Mouse (Mus musculus) gastrocnemius, postnatal 10 days (tissue): ENCODE measurements around the gene Zdhhc6. TPM values are rescaled to one million over a fixed set of nuclear protein-coding genes. Genes with fewer than 3 reads are reported as not detected.

Experiments
- DNase-seq: peaks from one replicate; pipeline ENCODE4 v3.0.0; 2021; ENCODE audit warnings: mixed read lengths
- long read RNA-seq, 2 experiments: library from polyadenylated mRNA; stranded (forward); transcript quantifications; one replicate each; pipeline ENCODE4 v2.0.0; 2021
- total RNA-seq, 2 experiments: library from RNA; stranded (reverse); gene quantifications; 2 replicates each; pipeline ENCODE4 v1.2.3; 2021

The Zdhhc6 gene
- total RNA-seq = 10 to 100 TPM; 19.8 to 26.7 TPM
- long read RNA-seq, experiment 1, transcript Zdhhc6-207 (11 exons, 2,168 nt) = major isoform, 60 of 68 reads
- long read RNA-seq, experiment 1, partial matches to known transcripts = 3 of 68 reads
- long read RNA-seq, experiment 1, other reads (novel, unspliced or antisense) = 3 of 68 reads
- long read RNA-seq, experiment 2, transcript Zdhhc6-207 (11 exons, 2,168 nt) = major isoform, 43 of 50 reads
- long read RNA-seq, experiment 2, partial matches to known transcripts = 0 of 50 reads
- long read RNA-seq, experiment 2, other reads (novel, unspliced or antisense) = 4 of 50 reads

DNA sequence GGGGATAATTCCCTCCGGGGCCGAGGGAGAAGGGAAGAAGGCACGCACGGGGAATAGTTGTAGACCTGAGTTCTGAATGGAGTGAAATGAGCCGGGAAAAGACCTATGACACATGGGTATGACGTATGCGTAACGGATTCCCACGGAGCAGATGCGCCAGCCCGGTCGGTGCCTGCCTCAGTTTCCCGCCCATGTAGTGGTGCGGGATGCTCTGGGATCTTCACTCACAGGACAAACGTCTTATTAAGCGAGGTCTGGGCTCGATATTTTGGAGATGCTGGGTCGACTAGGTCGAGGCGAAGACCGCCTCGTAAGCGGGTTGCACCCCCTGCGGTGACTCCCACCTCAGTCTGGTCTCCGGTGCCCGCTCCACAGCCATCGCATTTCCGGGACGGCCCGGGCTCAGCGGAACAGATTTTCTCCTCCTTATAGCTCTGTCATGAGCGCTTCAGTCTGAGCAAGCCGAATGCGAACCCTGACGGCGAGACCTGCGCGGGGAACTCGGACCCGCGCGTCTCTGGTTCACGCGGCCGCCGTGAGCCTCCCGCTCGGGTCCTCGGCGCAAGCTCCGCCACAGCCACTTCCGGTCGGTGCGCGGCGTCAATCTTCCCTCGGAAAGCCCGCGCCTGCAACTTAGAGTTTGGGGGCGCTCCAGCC is at the start of gene Zdhhc6:
TSS of gene Zdhhc6 (minus strand) at position 581 of the 657 bp plus-strand sequence.
- peak; percentile 88 for DNase-seq

DNA sequence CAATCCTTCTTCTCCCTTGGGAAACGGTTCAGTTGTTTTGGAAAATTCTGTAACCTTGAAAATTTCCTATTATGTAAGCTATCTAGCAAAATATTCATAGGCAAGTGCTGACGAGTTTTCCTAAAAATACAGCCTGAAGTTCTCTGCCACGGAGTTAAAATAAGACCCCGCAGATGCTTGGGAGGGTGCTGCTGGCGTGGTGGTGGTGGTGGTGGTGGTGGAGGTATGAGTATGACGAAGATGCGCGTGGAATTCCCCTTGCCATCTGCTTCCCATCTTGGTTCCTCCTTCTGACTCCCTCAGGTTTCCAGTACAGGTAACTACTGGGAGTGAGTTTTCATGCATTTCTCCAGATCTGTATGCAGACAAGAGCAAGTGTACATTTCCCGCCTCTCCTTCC is 46.8 kb upstream of the Zdhhc6 start:
- no peak for DNase-seq

- no peak for DNase-seq
Measured at GRCm38 (mm10) chr19:55350673-55351378, 35.0 kb upstream of the Zdhhc6 start.

- DNase-seq = no peak
Measured at GRCm38 (mm10) chr19:55348187-55348586, 32.4 kb upstream of the Zdhhc6 start.

- DNase-seq = no peak
Measured at GRCm38 (mm10) chr19:55343274-55343673, 27.4 kb upstream of the Zdhhc6 start.

GRCm38 (mm10) chr19:55342423-55342822 is 26.6 kb upstream of the Zdhhc6 start:
- no peak for DNase-seq

DNA sequence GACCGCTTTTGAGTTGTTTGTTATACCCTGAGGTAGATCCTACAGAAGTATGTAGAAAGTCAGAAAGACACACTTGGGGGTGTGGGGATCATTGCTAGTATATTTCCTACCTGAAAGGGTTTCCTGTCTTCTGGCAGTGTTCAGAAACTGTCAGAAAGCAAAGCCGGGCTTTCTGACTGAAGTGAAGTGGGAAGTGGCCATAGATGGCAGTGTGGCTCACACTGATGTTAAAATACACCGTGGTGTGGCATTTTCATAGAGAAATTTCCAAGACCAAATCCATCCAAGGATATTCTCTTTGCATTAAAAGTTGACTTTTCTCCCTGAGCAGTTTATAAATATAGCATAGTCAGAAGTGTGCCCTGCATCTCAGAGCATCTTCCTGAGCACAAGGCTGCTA is 25.5 kb upstream of the Zdhhc6 start:
- DNase-seq = no peak

- no peak for DNase-seq
Measured at GRCm38 (mm10) chr19:55340521-55340920, 24.7 kb upstream of the Zdhhc6 start.

DNA sequence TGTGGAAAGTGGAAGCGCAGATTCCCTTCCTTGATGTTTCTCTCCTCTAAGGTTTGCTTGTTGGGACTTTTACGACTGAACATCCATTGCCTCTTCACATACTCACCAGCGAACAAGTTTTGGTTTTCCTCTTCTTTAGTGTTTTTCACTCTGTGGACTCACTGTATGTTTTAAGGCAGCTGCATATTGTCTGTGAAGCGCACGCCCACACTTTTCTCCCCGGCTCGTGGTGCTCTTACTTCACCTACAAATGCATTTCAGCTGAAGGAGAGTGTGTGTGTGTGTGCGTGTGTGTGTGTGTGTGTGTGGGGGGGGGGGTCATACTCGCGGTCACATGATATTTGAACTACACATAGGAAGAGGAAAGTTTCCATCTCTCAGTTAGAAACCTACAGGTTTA is 21.8 kb upstream of the Zdhhc6 start:
- no peak for DNase-seq

- no peak for DNase-seq
Measured at GRCm38 (mm10) chr19:55337066-55337465, 21.2 kb upstream of the Zdhhc6 start.

GRCm38 (mm10) chr19:55336441-55336840 is 20.6 kb upstream of the Zdhhc6 start:
- no peak for DNase-seq

- DNase-seq = no peak
Measured at GRCm38 (mm10) chr19:55335881-55336280, 20.0 kb upstream of the Zdhhc6 start.

DNA sequence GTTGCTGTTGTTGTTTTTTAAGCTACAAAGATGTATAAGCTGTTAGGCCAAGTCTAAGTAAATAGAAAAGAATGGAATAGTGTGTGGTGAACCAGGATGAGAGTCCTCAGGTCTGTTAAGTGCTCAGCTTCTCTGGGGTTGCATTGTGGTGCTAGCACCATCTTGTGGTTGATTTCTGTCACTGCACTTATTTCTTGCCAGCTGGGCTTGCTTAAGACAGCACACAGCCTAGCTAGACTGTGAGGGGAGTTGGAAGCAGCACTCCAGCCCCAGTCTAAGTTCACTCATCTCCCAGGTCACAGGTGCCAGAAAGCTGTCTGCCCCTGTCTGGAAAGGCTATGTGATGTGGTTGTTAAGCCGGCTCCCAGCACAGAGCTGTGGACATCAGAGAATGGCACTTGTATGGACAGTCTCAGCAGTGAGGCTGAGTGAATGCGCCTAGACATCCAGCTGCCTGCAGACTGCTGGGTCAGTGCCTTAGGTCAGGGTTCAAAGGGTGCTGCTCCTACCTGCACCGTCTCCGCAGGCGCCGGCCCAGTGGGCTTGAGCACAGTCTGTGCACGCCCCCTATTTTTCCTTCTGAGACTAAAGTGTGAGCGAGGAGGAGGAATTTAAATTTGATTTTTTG is 16.9 kb upstream of the Zdhhc6 start:
- peak; percentile 38 for DNase-seq

DNA sequence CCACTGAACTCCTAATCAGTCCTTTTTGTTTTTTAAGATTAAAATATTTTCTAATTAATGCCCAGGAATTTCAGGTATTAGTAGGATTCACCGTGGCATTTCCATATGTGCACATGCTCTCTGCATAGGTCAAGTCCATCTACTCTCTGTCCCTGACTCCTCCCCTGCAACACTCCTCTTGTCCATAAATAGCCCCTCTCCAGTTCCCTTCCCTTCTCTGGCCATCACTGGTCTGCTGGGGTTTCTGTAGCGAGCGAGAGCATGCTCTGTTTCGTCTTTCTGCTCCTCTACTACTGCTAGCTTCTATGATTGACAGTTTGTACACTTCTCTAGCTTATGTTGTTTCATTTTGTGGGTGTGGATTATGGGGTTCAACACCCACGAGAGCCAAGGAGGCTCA is 15.9 kb upstream of the Zdhhc6 start:
- no peak for DNase-seq

DNA sequence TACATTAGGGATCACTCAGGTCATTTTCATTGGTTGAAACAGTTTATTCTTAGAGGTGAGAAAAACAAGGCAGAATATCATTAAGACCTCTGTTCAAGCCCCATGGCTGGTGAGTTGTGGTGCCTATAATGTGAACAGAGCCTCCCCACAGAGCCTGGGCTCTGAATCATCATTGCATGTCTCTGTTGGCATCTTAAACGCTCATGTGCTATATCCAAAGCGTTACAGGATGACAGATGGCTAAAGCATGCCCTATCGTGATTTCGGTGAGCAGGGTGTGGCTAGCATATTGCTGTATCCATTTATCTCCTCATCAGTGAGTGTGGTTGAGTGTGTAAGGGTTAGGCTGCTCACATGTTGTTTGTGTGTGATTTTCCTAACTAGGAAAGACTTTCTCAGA is 11.7 kb upstream of the Zdhhc6 start:
- DNase-seq = no peak

DNA sequence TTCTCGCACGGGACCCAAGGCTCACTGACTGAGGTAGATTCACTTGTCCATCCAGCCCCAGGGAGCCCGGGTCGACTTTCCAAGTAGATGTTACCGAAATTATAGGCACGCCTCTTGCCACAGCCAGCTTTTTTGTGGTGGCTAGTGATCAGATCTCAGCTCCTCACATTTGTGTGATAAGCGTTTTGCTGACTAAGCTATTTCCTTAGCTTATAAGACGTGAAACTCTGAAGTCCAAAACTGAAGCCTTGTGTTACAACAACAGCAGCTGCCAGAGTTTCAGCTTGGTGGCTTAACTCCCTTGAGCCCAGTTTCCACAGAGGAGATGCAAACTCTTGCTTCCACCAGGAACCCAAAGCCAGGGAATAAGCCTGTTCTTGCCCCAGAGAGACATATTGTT is 6.8 kb upstream of the Zdhhc6 start:
- DNase-seq = no peak

DNA sequence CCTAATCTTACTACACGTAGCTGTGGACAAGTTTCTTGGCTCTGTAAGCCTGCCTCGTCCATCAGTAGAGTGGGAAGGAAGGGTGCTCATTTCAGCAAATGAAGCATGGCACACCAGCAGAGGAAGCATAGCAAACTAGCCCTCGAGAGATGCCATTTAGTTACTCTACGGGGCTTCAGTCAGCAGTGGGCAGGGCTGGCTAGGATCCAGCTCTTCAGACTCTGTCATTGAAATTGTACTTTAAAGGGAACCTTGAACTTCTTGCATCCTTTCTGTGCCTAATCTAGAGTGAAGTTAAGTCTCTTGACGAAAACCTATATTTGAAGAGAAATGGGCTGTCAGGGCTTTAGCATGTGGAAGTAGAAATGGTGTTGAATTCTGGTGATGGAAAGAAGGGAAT is 3.7 kb upstream of the Zdhhc6 start:
- no peak for DNase-seq

- no peak for DNase-seq
Measured at GRCm38 (mm10) chr19:55319036-55319435, 3.2 kb upstream of the Zdhhc6 start.

DNA sequence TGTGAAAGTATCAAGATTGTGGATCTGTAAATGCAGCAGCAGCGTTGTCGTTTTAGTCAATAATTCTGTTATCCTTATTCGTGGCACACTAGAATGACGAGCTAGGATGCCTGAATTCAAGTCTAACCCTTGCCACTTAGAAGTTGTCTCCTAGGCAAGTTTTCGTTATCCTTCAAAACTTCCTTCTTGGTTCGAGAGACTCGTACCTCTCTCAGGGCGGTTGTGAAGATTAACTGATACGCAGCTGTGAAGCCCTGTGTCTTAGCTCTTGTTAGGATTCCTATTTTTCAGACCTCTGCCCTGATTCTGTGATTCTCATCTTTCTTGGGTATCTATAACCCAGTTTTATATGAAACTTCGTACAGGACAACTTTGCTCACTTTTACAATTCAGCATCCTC is 1.1 kb upstream of the Zdhhc6 start:
- no peak for DNase-seq

DNA sequence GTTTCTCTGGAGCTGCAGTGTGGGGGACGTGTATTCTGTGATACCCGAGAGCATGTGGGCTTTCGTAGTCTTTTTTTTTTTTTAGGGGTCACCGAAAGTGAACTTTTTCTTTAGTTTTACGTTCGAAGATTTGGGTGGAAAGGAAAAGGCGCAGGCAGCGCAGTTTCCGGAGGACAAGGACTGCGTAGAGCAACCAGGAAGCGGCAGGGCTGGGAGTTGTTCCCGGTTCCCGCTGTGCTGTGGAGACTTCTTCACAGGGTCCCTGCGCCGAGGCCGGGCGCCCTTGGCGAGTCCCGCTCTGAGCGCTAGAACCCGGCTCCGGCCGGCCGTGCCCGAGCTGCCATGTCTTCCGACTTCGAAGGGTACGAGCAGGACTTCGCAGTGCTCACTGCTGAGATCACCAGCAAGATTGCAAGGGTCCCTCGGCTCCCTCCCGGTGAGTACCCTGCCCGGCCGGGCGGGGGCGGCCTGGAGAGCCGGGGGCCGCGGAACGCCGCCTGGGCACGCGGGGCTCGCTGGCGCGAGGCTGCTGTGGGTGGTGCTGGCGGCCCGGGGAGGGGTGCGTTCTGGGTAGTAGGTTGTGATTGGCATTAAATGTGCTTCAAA is 380 bp upstream of the Zdhhc6 start, which contains the start of gene Vti1a:
TSS of gene Vti1a (plus strand) at position 187 of the 606 bp plus-strand sequence.
- DNase-seq = peak; percentile 86

- no peak for DNase-seq
Measured at GRCm38 (mm10) chr19:55313649-55314048, 2.2 kb downstream of the Zdhhc6 start.

DNA sequence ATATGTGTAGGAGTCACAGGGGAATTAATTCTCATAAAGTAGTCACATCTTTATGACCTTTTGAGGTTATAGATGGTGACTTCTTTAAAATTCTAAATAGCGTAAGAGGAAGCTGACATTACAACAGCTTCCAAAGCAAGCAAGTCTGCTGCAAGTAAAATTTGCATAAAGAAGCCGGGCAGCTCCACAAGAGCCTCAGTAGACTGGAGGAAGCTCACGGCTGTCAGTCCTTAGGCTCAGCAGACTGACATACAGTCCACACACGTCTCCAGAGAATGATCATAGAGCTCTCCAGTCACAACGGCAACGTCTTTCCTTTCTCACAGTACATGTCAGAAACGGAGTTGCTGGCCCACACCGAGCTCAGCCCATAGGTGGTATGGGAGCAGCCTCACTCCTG is 4.0 kb downstream of the Zdhhc6 start:
- no peak for DNase-seq
